Comparison of ENCODE assay signal across 21 mouse cellular contexts in genomic region chr11:34146934-34147333, GRCm38 (mm10). TPM values are rescaled to one million over a fixed set of nuclear protein-coding genes. Genes with fewer than 3 reads are reported as not detected.
DNase-seq lines count a peak whose midpoint lies in the region; ATAC-seq and TF ChIP-seq lines count a peak whose summit lies in the region.
"Had no signal": no experiment of that assay in that cellular context is flagged by ENCODE, and none has a peak within 500 bp of the region (broad histone marks: within the 10 kb centered on the region; RNA-seq: fewer than 3 reads in every experiment).

No protein-coding gene starts in this region.

- TF ChIP-seq EP300 in liver, embryonic 14.5 days (IDR thresholded peaks at IDR 0.05; ENCODE audit: low read depth), result no peak
- no peak for TF ChIP-seq EP300 in CH12.LX (IDR thresholded peaks at IDR 0.05; ENCODE audit: low read length)

- WGBS in forebrain, embryonic 11.5 days, result 74% methylated on average over 5 of the region's 5 CpGs
- whole genome bisulfite sequencing in forebrain, embryonic 14.5 days, result 76% methylated on average over 5 of the region's 5 CpGs
- WGBS in liver, embryonic 14.5 days (ENCODE audit: insufficient replicate concordance), result 46% methylated on average over 5 of the region's 5 CpGs

- in situ Hi-C loops in CH12.LX (cut with MboI; ENCODE audit: low pct_ligation_motif_present, low pct_unique_long_range_greater_than_20kb, low sequenced_read_pairs), result no loop called here

- no peak overlapping the region for H3K27ac ChIP-seq in forebrain, embryonic 11.5 days (ENCODE audit: low read depth, low read length)
- no peak overlapping the region for H3K27ac ChIP-seq in forebrain, embryonic 14.5 days (ENCODE audit: low read depth, low read length)
- H3K27ac ChIP-seq in liver, embryonic 14.5 days, result no peak overlapping the region
- no peak overlapping the region for H3K27ac ChIP-seq in CH12.LX (ENCODE audit: insufficient read depth, low read depth)
- H3K27ac ChIP-seq: forebrain, embryonic 13.5 days; liver, embryonic 13.5 days; neural tube, embryonic 13.5 days had no signal

- TF ChIP-seq CTCF in liver, embryonic 14.5 days (IDR thresholded peaks at IDR 0.05; ENCODE audit: low read depth), result peak; percentile 32
- TF ChIP-seq CTCF in CH12.LX (conservative IDR thresholded peaks at IDR 0.05 in 1 of 2, IDR thresholded peaks at IDR 0.05 in 1 of 2; ENCODE audit: low read depth in 2 of 2, low read length in 2 of 2), result peak; percentile 61 to 63

- H3K9ac ChIP-seq in forebrain, embryonic 11.5 days (ENCODE audit: low read length), result no peak overlapping the region
- H3K9ac ChIP-seq in forebrain, embryonic 14.5 days (ENCODE audit: low read length), result no peak overlapping the region
- no peak overlapping the region for H3K9ac ChIP-seq in liver, embryonic 14.5 days (replicated peaks)
- no peak overlapping the region for H3K9ac ChIP-seq in CH12.LX (ENCODE audit: insufficient read depth, low read depth)
- H3K9ac ChIP-seq: forebrain, embryonic 13.5 days; liver, embryonic 13.5 days; neural tube, embryonic 13.5 days had no signal

- no peaks in the 10 kb centered on the region for H3K36me3 ChIP-seq in forebrain, embryonic 11.5 days (ENCODE audit: control insufficient read depth, insufficient read depth, low read length)
- H3K36me3 ChIP-seq in forebrain, embryonic 14.5 days (ENCODE audit: control insufficient read depth, insufficient read depth, low read length), result no peaks in the 10 kb centered on the region
- no peaks in the 10 kb centered on the region for H3K36me3 ChIP-seq in liver, embryonic 14.5 days (replicated peaks; ENCODE audit: control insufficient read depth, insufficient read depth, low read depth)
- no peaks in the 10 kb centered on the region for H3K36me3 ChIP-seq in CH12.LX (replicated peaks in 1 of 2; ENCODE audit: control insufficient read depth in 1 of 2, insufficient read depth in 1 of 2, low read length in 1 of 2)
- H3K36me3 ChIP-seq: liver, embryonic 13.5 days; neural tube, embryonic 13.5 days had no signal

- H3K27me3 ChIP-seq in forebrain, embryonic 11.5 days (ENCODE audit: control insufficient read depth, insufficient read depth, low read length), result peaks cover 2% of the 10 kb centered on the region; the same call in 1 of the 2 replicates
- H3K27me3 ChIP-seq in forebrain, embryonic 14.5 days (replicated peaks; ENCODE audit: control insufficient read depth, insufficient read depth, low read length), result peaks cover 3% of the 10 kb centered on the region; the same call in 1 of the 2 replicates
- no peaks in the 10 kb centered on the region for H3K27me3 ChIP-seq in liver, embryonic 14.5 days (ENCODE audit: control insufficient read depth, insufficient read depth, low read length)
- H3K27me3 ChIP-seq in CH12.LX (replicated peaks), result no peaks in the 10 kb centered on the region
- H3K27me3 ChIP-seq: liver, embryonic 13.5 days had no signal

- no peaks in the 10 kb centered on the region for H3K79me2 ChIP-seq in CH12.LX (replicated peaks; ENCODE audit: control insufficient read depth, extremely low read depth, insufficient read depth, poor library complexity, severe bottlenecking)

- ATAC-seq in forebrain, embryonic 11.5 days (replicated peaks; ENCODE audit: low FRiP score), result no peak
- ATAC-seq in forebrain, embryonic 14.5 days, result no peak
- no peak for ATAC-seq in liver, embryonic 14.5 days (ENCODE audit: insufficient read depth)
- no peak; the same call in 1 of the 2 replicates for ATAC-seq in megakaryocyte progenitor cell, adult 5-6 weeks (replicated peaks; ENCODE audit: poor library complexity)
- ATAC-seq: forebrain, embryonic 13.5 days; inflammation-experienced regulatory T-cells, adult 6 months had no signal

- no peak overlapping the region for H3K4me3 ChIP-seq in forebrain, embryonic 11.5 days (ENCODE audit: low read depth, low read length)
- no peak overlapping the region for H3K4me3 ChIP-seq in forebrain, embryonic 14.5 days (ENCODE audit: low read depth, low read length)
- no peak overlapping the region for H3K4me3 ChIP-seq in liver, embryonic 14.5 days (ENCODE audit: insufficient read depth in 1 of 2, low read depth in 2 of 2, low read length in 2 of 2)
- H3K4me3 ChIP-seq in CH12.LX (replicated peaks in 1 of 3; ENCODE audit: low read depth in 2 of 3, low read length in 2 of 3, poor library complexity in 1 of 3), result no peak overlapping the region
- H3K4me3 ChIP-seq: forebrain, embryonic 13.5 days; liver, embryonic 13.5 days; neural tube, embryonic 13.5 days had no signal

- H3K9me3 ChIP-seq in forebrain, embryonic 11.5 days (ENCODE audit: control insufficient read depth, low read length), result no peaks in the 10 kb centered on the region
- no peaks in the 10 kb centered on the region for H3K9me3 ChIP-seq in forebrain, embryonic 14.5 days (replicated peaks; ENCODE audit: control insufficient read depth, low read length)
- no peaks in the 10 kb centered on the region for H3K9me3 ChIP-seq in liver, embryonic 14.5 days (ENCODE audit: control insufficient read depth, low read length)
- H3K9me3 ChIP-seq in CH12.LX (replicated peaks; ENCODE audit: low read length), result no peaks in the 10 kb centered on the region
- H3K9me3 ChIP-seq: forebrain, embryonic 13.5 days; liver, embryonic 13.5 days; neural tube, embryonic 13.5 days had no signal

- no peak for TF ChIP-seq POLR2A in CH12.LX (IDR thresholded peaks at IDR 0.05; ENCODE audit: low read depth, low read length)

- peak; percentile 13 for TF ChIP-seq RAD21 in CH12.LX (IDR thresholded peaks at IDR 0.05; ENCODE audit: low read depth, low read length)

- peak; percentile 46 for DNase-seq in forebrain, embryonic 11.5 days (ENCODE audit: low spot score)
- DNase-seq in forebrain, embryonic 14.5 days (ENCODE audit: low spot score), result no peak
- no peak for DNase-seq in liver, embryonic 14.5 days (ENCODE audit: low read depth in 3 of 3, low spot score in 3 of 3)
- DNase-seq in liver, result no peak
- peak; percentile 34 for DNase-seq in CH12.LX (ENCODE audit: extremely low read depth)
- DNase-seq in brain, adult 2 months (ENCODE audit: low read depth, low spot score), result peak; percentile 23
- no peak for DNase-seq in spleen, adult 18-20 months
- DNase-seq: adrenal gland, postnatal 25 days; B cell, adult 2 months; liver, embryonic 13.5 days; right cerebral cortex, postnatal 25 days had no signal

- dilution Hi-C loops in CH12.LX (cut with MboI; ENCODE audit: extremely low pct_ligation_motif_present, extremely low pct_unique_long_range_greater_than_20kb, low sequenced_read_pairs), result no loop called here

- H3K4me1 ChIP-seq in forebrain, embryonic 11.5 days (replicated peaks; ENCODE audit: control insufficient read depth, insufficient read depth, low read length), result no peaks in the 10 kb centered on the region
- H3K4me1 ChIP-seq in forebrain, embryonic 14.5 days (ENCODE audit: control insufficient read depth, insufficient read depth, low read length), result peaks cover 3% of the 10 kb centered on the region
- no peaks in the 10 kb centered on the region for H3K4me1 ChIP-seq in liver, embryonic 14.5 days (replicated peaks; ENCODE audit: control insufficient read depth in 2 of 2, insufficient read depth in 2 of 2, low read length in 1 of 2)
- peaks cover 2 to 13% of the 10 kb centered on the region in 2 experiments; a peak in 2 of 4 replicates for H3K4me1 ChIP-seq in CH12.LX (ENCODE audit: control insufficient read depth in 1 of 2, insufficient read depth in 2 of 2)
- H3K4me1 ChIP-seq: forebrain, embryonic 13.5 days; liver, embryonic 13.5 days; neural tube, embryonic 13.5 days had no signal

- no peak overlapping the region for H3K4me2 ChIP-seq in forebrain, embryonic 11.5 days (ENCODE audit: low read depth, low read length, severe bottlenecking)
- no peak overlapping the region for H3K4me2 ChIP-seq in forebrain, embryonic 14.5 days (ENCODE audit: low read length)
- no peak overlapping the region for H3K4me2 ChIP-seq in liver, embryonic 14.5 days (ENCODE audit: low read depth)
- no peak overlapping the region for H3K4me2 ChIP-seq in CH12.LX (ENCODE audit: insufficient read depth, low read depth, poor library complexity, severe bottlenecking)
- H3K4me2 ChIP-seq: forebrain, embryonic 13.5 days; liver, embryonic 13.5 days; neural tube, embryonic 13.5 days had no signal

TF ChIP-seq in CH12.LX, 34 proteins besides CTCF, POLR2A, EP300 and RAD21:
- no peak for TF ChIP-seq ZMIZ1 (IDR thresholded peaks at IDR 0.05; ENCODE audit: low read depth, low read length)
- TF ChIP-seq SMC3 (IDR thresholded peaks at IDR 0.05; ENCODE audit: low read depth, low read length), result peak; percentile 30; the same call in 1 of the 2 replicates
- TF ChIP-seq MEF2A (IDR thresholded peaks at IDR 0.05; ENCODE audit: borderline replicate concordance, low read depth, low read length), result no peak

RNA-seq across cellular contexts. Expression of gene 4930469K13Rik, which starts 48.6 kb away (rescaled TPM):
- not detected in 2 replicates for polyA plus RNA-seq in forebrain, embryonic 11.5 days (2014; fragmentation: Nextera tagmentation; extraction: Ambion mirVana)
- polyA plus RNA-seq in forebrain, embryonic 14.5 days (2014; fragmentation: Nextera tagmentation; extraction: Ambion mirVana), result not detected in 2 replicates
- not detected in 2 replicates for polyA plus RNA-seq in liver, embryonic 14.5 days (2012; rRNA removed)
- not detected in 2 replicates for polyA plus RNA-seq in liver, embryonic 14.5 days (2014; fragmentation: Nextera tagmentation; extraction: Ambion mirVana)
- not detected in 2 replicates for total RNA-seq in CH12.LX (2012; rRNA removed)
- 0.42 TPM in 1 of 2 replicates, not detected in the other for total RNA-seq in CH12.LX (2014; rRNA removed)
- not detected in 2 replicates for polyA plus RNA-seq in CH12.LX (2012; ENCODE audit: insufficient read length, low read depth)
- not detected in 2 replicates for total RNA-seq in megakaryocyte progenitor cell, adult 5-6 weeks (2015)
- total RNA-seq in megakaryocyte progenitor cell, adult 5-6 weeks (2017), result not detected in 2 replicates
- total RNA-seq: adrenal gland, postnatal 25 days; granulocyte monocyte progenitor cell, adult 5-6 weeks; hematopoietic stem cell, adult 5-6 weeks; left cerebral cortex, adult 18-20 months had no signal
- polyA plus RNA-seq: forebrain, embryonic 13.5 days; heart, embryonic 14.5 days; kidney, embryonic 14.5 days; liver, embryonic 13.5 days; urinary bladder, adult 2 months had no signal

Comparison
In these comparisons a context has a peak if more than half of its experiments do, and no peak if none do; other contexts are left out.
1. DNase-seq: peak in forebrain, embryonic 11.5 days (single experiment), CH12.LX (single experiment) and brain, adult 2 months (single experiment); none in forebrain, embryonic 14.5 days (single experiment), liver, embryonic 14.5 days (0 of 3), liver (single experiment) and spleen, adult 18-20 months (0 of 2).